Mouse (Mus musculus): ENCODE measurements around the gene Gm21708. TPM values are rescaled to one million over a fixed set of nuclear protein-coding genes. Genes with fewer than 3 reads are reported as not detected.

Gm21708 gene
- not detected in 2 replicates for total RNA-seq (2023)

GRCm38 (mm10) chrY:3410067-3410466, at the start of gene Gm21708, which contains the start of gene Gm21704:
TSS of gene Gm21708 (minus strand) at chrY:3410167.
TSS of gene Gm21704 (minus strand) at chrY:3410167.

Other genes starting within 250 kb of the Gm21708 start
- not detected in 2 replicates for gene Gm21677, start 103.7 kb downstream of the Gm21708 start, total RNA-seq (2023)
- gene Gm21693, start 64.8 kb downstream of the Gm21708 start, total RNA-seq (2023), result not detected in 2 replicates
- not detected in 2 replicates for gene Gm21704, start within 50 bp of the Gm21708 start, total RNA-seq (2023)

Data from neutrophil, adult 65 days (primary cell).